Mouse (Mus musculus): Measurements from ENCODE around the gene P3h1. TPM values are rescaled to one million over a fixed set of nuclear protein-coding genes. Genes with fewer than 3 reads are reported as not detected.

P3h1 gene
- polyA plus RNA-seq, 1 experiment from 2014 or later: 15.5 TPM

Other genes with a start within 250 kb of the P3h1 start
- 152 and 158 TPM in 2 replicates for gene Slc2a1, start 124.2 kb upstream of the P3h1 start, polyA plus RNA-seq (2014; fragmentation: Nextera tagmentation; extraction: Ambion mirVana)
- gene Zfp691, start 58.7 kb upstream of the P3h1 start, polyA plus RNA-seq (2014; fragmentation: Nextera tagmentation; extraction: Ambion mirVana): 7.7 and 9.0 TPM in 2 replicates
- gene Ermap, start 42.9 kb upstream of the P3h1 start, polyA plus RNA-seq (2014; fragmentation: Nextera tagmentation; extraction: Ambion mirVana): 7.7 and 9.3 TPM in 2 replicates
- 173 and 179 TPM in 2 replicates for gene Svbp, start 37.6 kb upstream of the P3h1 start, polyA plus RNA-seq (2014; fragmentation: Nextera tagmentation; extraction: Ambion mirVana)
- 0.31 TPM in 1 of 2 replicates, not detected in the other for gene Tmem269, start 14.7 kb upstream of the P3h1 start, polyA plus RNA-seq (2014; fragmentation: Nextera tagmentation; extraction: Ambion mirVana)
- 32.2 and 35.2 TPM in 2 replicates for gene AU022252, start 203 bp upstream of the P3h1 start, polyA plus RNA-seq (2014; fragmentation: Nextera tagmentation; extraction: Ambion mirVana)
- 0.49 TPM in 1 of 2 replicates, not detected in the other for gene Cldn19, start 22.5 kb downstream of the P3h1 start, polyA plus RNA-seq (2014; fragmentation: Nextera tagmentation; extraction: Ambion mirVana)
- 1,380 and 1,435 TPM in 2 replicates for gene Ybx1, start 61.7 kb downstream of the P3h1 start, polyA plus RNA-seq (2014; fragmentation: Nextera tagmentation; extraction: Ambion mirVana)
- 123 and 124 TPM in 2 replicates for gene Ppih, start 87.6 kb downstream of the P3h1 start, polyA plus RNA-seq (2014; fragmentation: Nextera tagmentation; extraction: Ambion mirVana)
- 8.8 and 10.4 TPM in 2 replicates for gene Ccdc30, start 182.6 kb downstream of the P3h1 start, polyA plus RNA-seq (2014; fragmentation: Nextera tagmentation; extraction: Ambion mirVana)
- 21.6 and 22.1 TPM in 2 replicates for gene Ppcs, start 189.5 kb downstream of the P3h1 start, polyA plus RNA-seq (2014; fragmentation: Nextera tagmentation; extraction: Ambion mirVana)
- 0.41 TPM in 1 of 2 replicates, not detected in the other for gene Zmynd12, start 189.9 kb downstream of the P3h1 start, polyA plus RNA-seq (2014; fragmentation: Nextera tagmentation; extraction: Ambion mirVana)

Measured in midbrain, embryonic 11.5 days (tissue).